Mouse (Mus musculus) G1E-ER4 (cell line): ENCODE results near the gene Kcnj3. TPM values are rescaled to one million over a fixed set of nuclear protein-coding genes. Genes with fewer than 3 reads are reported as not detected.

ENCODE experiments used
- GATA1 ChIP-seq: IDR thresholded peaks from one replicate; pipeline ENCODE4 v1.8.0; 2012; ENCODE audit warnings: low read length, inconsistent platforms
- polyA plus RNA-seq: library from polyadenylated mRNA; stranded (reverse); fragments of >175 nt; gene quantifications from 2 replicates; pipeline ENCODE4 v1.2.3, GENCODE M21; 2012

The Kcnj3 gene
- polyA plus RNA-seq, 1 experiment: not detected

- no peak for TF ChIP-seq GATA1
These were observed 44.3 kb downstream of the Kcnj3 start for GRCm38 (mm10) chr2:55479933-55480601.

- no peak for TF ChIP-seq GATA1
These were observed 44.8 kb downstream of the Kcnj3 start for GRCm38 (mm10) chr2:55480602-55480965.

DNA sequence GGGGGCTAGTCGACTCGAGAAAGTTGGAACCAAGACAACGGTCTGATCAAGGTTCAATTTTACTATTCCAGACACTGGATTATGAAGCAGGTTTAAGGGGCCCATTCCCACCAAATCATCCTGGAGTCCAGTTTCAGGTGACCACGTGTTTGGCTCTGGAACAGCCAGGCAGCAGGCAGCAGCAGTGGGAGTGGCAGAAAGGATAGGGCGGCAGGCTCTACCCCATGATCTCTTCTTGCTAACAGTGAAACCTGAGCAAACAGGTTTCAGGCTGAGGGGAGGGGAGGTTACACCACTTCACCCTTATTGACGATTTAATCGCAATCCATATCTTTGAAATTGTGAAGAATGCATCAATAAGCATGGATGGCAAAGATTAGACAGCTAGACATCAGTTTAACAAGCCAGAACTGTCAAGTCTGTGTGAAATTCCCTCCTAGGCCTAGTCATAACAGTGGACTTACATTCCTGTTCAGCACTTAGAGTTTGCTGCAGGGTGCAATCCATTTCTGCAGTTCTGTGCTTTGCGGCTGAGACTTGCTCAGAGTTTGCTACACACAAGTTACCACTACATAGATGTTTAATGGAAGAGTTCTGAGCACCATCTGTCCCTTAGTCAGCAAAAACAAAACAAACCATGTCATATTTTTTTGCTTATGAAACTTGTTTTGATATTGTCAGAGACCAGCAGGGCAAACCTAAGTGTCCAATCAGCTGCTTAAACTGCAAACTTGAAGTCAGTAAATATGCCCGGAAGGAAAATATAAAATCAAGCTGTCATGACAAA is 67.8 kb downstream of the Kcnj3 start:
- TF ChIP-seq GATA1: no peak

DNA sequence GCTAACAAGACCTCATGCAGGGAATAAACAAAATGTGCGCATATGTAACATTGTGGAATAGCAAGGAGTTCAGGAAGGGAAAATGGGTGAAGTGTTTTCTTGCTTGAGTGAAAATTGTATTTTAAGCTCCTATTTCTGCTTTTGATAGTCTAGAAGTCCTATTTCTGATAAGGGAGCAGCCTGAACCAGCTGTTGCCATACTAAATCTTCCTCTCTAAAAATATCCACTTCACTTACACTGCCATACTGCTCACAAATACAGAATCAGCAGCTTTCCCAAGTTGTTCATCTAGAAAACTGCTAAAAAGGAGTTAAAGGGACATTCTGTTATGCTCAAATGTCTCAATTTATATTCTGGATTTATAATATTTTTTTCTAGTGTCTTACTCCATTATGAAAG is 69.9 kb downstream of the Kcnj3 start:
- no peak for TF ChIP-seq GATA1

DNA sequence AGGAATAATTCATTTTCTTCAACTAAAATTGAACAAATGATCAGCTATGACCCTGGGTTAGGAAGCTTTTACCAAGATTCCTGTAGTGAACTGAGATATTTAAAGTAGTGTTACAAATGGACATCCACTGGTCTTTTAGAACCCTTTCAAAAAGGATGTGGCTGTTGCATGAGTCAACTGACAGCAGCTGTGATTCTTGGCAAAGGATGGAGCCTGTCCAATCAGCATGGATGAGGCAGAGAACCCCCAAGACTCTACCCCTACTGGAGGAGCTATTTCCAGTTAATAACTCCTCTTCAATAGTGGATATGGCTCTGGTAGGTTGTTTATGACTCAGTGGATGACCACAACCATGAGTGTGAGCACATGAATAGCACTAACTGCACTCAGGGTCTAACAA is 81.5 kb downstream of the Kcnj3 start:
- TF ChIP-seq GATA1: no peak

DNA sequence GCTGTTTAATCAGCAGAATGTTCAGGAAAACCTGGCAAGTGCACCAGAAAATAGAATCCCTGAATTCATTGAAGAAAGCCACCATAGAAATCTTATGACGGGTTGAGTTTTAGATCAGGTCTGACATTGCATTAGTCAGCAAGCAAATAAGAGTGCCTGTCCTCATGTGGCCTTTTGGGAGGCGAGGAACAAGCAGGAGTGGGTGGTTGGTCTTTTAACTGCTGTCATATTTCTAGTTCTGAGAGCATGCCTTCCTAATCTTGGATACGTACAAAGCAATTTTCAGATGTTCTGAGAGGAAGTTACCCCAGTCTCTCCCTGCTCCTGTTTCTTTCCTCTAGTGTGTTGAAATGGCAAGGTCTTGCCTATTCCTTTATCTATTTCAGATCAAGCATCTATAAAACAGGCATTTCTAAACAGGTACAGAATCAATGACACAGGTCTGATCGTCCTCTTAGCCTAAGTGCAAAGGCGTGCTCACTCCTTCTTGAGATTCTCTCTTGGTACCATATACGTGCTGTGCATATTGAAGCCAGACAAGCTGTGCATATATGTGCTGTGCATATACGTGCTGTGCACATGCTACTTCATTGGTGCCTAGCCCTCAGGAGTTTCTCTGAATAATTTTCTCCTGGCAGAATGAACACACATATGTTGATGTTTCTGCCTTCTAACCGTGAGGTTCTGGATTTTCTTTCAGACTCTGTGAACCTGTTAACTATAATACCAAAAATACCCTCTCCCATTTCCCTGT is 97.1 kb downstream of the Kcnj3 start:
- TF ChIP-seq GATA1: no peak

DNA sequence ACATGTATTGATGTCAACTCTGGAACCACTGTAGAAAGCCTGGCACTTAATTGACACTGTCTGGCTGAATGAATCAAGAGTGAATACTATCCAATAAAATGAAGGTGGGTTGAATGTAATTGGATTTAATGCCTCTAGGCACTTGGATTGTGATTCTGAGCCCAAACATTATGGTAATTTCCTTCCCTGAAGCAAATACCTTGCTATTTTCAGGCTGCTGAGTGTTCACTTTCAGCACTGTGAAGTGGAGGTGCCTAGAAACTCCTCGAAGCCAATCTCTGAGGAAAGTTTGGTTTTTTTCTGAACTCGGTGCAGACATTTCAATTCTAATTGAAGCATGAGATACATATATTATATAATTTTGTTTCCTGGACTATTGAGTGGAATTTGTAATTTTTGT is 99.2 kb downstream of the Kcnj3 start:
- no peak for TF ChIP-seq GATA1

GRCm38 (mm10) chr2:55535482-55535881 is 99.7 kb downstream of the Kcnj3 start:
- no peak for TF ChIP-seq GATA1

DNA sequence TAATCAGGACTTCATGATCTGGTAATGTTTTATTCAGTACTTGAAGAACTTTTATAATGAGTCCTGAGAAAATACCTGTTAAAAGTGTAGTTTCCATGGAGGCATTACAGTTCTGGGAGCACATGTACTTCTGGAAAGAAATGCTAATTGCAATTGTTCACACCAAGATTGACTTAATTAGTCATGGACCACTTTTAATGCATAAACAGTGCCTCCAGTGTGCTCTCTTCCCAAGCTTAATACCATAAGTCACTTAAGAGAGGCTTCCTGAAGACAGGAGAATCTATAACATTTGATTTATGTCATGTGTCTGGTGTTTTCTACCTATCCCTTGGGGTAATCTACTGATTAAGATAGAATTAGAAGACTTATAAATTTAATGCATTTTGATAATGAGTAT is 111.8 kb downstream of the Kcnj3 start:
- no peak for TF ChIP-seq GATA1

DNA sequence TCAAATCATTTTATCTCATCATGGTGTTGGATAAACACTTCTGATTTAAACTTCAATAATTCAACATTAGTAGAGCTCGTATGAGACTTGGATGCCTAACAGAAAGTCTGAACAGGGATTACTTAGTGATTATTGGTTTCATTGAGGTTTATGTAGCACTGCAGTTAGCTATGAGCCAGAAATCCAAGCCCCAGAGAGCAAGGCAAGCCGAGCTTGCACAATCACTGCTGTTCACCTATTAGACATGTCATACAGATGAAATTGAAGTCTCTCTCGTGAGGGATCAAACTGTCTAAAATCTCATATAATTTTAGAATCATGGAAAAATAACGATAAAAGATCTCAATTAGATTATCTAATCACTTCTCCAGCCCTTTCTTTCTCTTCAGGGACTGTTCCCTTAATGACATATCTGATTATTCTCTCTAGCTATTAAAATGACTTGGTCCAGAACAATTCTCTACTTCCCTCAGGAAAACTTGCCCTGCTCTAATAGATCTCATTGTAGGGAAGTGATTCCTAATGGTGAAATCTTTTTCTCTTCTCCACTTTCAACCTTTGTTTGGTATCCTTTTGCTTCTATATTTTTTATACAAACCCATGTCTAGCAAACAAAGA is 122.7 kb downstream of the Kcnj3 start:
- TF ChIP-seq GATA1: no peak

GRCm38 (mm10) chr2:55569291-55569690 is 133.5 kb downstream of the Kcnj3 start:
- no peak for TF ChIP-seq GATA1

DNA sequence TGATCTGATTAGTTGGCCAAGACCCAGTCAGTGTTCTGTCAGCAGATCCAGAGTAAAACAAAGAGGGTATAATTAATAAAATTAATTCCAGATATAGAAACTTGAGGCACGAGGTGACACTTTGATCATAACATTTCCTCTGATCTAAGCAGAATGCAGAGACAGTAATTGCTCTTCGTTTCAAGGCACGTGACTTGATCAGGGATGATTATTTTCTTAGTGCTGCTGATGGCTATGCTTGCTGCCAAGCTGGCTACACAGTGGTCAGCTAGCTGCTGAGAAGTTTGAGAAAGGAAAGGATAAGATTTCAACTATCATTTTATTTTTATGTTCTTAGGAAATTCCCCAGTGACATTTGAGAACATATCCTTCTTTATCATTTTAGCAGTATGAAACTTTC is 135.7 kb downstream of the Kcnj3 start:
- TF ChIP-seq GATA1: no peak

DNA sequence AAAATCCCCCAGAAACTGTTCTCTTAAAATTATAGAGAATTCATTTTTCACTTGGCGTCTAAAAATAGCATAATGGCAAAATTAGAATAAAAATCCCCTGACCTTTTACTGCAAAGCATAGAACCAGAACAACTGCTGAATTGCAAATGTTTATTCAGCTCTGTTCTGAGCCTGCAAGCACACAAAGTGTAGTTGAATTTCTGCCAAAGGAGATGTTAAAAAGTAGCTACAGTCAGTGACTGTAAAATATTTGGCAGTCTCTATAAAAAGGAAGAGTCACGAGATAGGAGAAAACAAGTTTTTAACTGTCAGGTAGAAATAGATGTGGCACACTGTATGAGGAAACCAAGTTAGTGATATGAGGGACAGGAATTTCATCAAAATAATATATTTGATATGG is 144.5 kb downstream of the Kcnj3 start:
- no peak for TF ChIP-seq GATA1

- no peak for TF ChIP-seq GATA1
These were observed 155.6 kb downstream of the Kcnj3 start for GRCm38 (mm10) chr2:55591226-55591988.
